Mouse (Mus musculus) adrenal gland, postnatal 25 days (tissue): Measurements from ENCODE around the gene Fbxl4. TPM values are rescaled to one million over a fixed set of nuclear protein-coding genes. Genes with fewer than 3 reads are reported as not detected.

Experiments used
- DNase-seq: peaks from one replicate; pipeline ENCODE4 v3.0.0; 2021; ENCODE audit warnings: mixed read lengths
- total RNA-seq: library from RNA; stranded (reverse); gene quantifications from 2 replicates; pipeline ENCODE4 v1.2.3, GENCODE M21; 2021

Fbxl4 gene
- total RNA-seq, 1 experiment from 2014 or later, result 24.1 TPM

GRCm38 (mm10) chr4:22476967-22477710 is 119.8 kb downstream of the Fbxl4 start:
- DNase-seq, result no peak

GRCm38 (mm10) chr4:22477711-22478230 is 120.4 kb downstream of the Fbxl4 start:
- DNase-seq, result no peak

GRCm38 (mm10) chr4:22478488-22479367 is 121.4 kb downstream of the Fbxl4 start:
- no peak for DNase-seq

GRCm38 (mm10) chr4:22479368-22480090 is 122.2 kb downstream of the Fbxl4 start:
- no peak for DNase-seq

GRCm38 (mm10) chr4:22480091-22480857 is 122.9 kb downstream of the Fbxl4 start:
- no peak for DNase-seq

- DNase-seq, result no peak
Observed at GRCm38 (mm10) chr4:22480858-22481205, 123.5 kb downstream of the Fbxl4 start.

- no peak for DNase-seq
Observed at GRCm38 (mm10) chr4:22482118-22482517, 124.8 kb downstream of the Fbxl4 start.

GRCm38 (mm10) chr4:22482756-22483280 is 125.5 kb downstream of the Fbxl4 start:
- DNase-seq, result no peak

- DNase-seq, result no peak
Observed at GRCm38 (mm10) chr4:22483548-22483947, 126.2 kb downstream of the Fbxl4 start.

Other genes with a start within 250 kb of the Fbxl4 start
- 0.06 TPM in 1 of 2 replicates, not detected in the other for gene Pou3f2, start 130.8 kb downstream of the Fbxl4 start, total RNA-seq